Mouse (Mus musculus): ENCODE results near the gene Pde1b. TPM values are rescaled to one million over a fixed set of nuclear protein-coding genes. Genes with fewer than 3 reads are reported as not detected.

Pde1b gene
- polyA plus RNA-seq, 1 experiment from 2014 or later: 90.0 TPM

- Histone ChIP-seq H3K4me3 (replicated peaks; ENCODE audit: low read length) (no peak overlapping the region), H3K4me2 (replicated peaks) (no peak overlapping the region), H3K27me3 (ENCODE audit: control insufficient read depth, insufficient read depth, low read length) (no peaks in the 10 kb centered on the region), H3K9ac (no peak overlapping the region), H3K4me1 (replicated peaks; ENCODE audit: control insufficient read depth, insufficient read depth, low read length) (0 out of 2 replicates have a peak, but pooled peaks cover under 1% of the 10 kb centered on the region), H3K36me3 (replicated peaks; ENCODE audit: control insufficient read depth, insufficient read depth) (no peaks in the 10 kb centered on the region), H3K27ac (no peak overlapping the region), H3K9me3 (ENCODE audit: control insufficient read depth, low read length) (no peaks in the 10 kb centered on the region)
- WGBS: 82% methylated on average over 1 of the region's 1 CpGs
- no peak for ATAC-seq (ENCODE audit: low FRiP score)
- DNase-seq (ENCODE audit: low spot score): no peak
Measured at GRCm38 (mm10) chr15:103479080-103479606, 23.7 kb upstream of the Pde1b start.

GRCm38 (mm10) chr15:103480129-103480528 lies 22.7 kb upstream of the Pde1b start:
- H3K4me3 ChIP-seq (replicated peaks; ENCODE audit: low read length): no peak overlapping the region
- H3K27me3 ChIP-seq (ENCODE audit: control insufficient read depth, insufficient read depth, low read length): no peaks in the 10 kb centered on the region
- no peak overlapping the region for H3K27ac ChIP-seq
- no peak for ATAC-seq (ENCODE audit: low FRiP score)
- DNase-seq (ENCODE audit: low spot score): no peak
- H3K9me3 ChIP-seq (ENCODE audit: control insufficient read depth, low read length): no peaks in the 10 kb centered on the region
- H3K9ac ChIP-seq: no peak overlapping the region
- no peaks in the 10 kb centered on the region for H3K36me3 ChIP-seq (replicated peaks; ENCODE audit: control insufficient read depth, insufficient read depth)
- peaks cover 10% of the 10 kb centered on the region for H3K4me1 ChIP-seq (replicated peaks; ENCODE audit: control insufficient read depth, insufficient read depth, low read length)
- no peak overlapping the region for H3K4me2 ChIP-seq (replicated peaks)
- WGBS: 90% methylated on average over 2 of the region's 2 CpGs

GRCm38 (mm10) chr15:103482488-103482887 lies 20.3 kb upstream of the Pde1b start:
- no peak overlapping the region for H3K4me2 ChIP-seq (replicated peaks)
- peaks cover 13% of the 10 kb centered on the region for H3K4me1 ChIP-seq (replicated peaks; ENCODE audit: control insufficient read depth, insufficient read depth, low read length)
- DNase-seq (ENCODE audit: low spot score) (peak; percentile 79), ATAC-seq (ENCODE audit: low FRiP score) (peak; percentile 77; the same call in 1 of the 2 replicates)
- no peaks in the 10 kb centered on the region for H3K9me3 ChIP-seq (ENCODE audit: control insufficient read depth, low read length)
- H3K27me3 ChIP-seq (ENCODE audit: control insufficient read depth, insufficient read depth, low read length): no peaks in the 10 kb centered on the region
- H3K27ac ChIP-seq: no peak overlapping the region
- no peak overlapping the region for H3K9ac ChIP-seq
- no peaks in the 10 kb centered on the region for H3K36me3 ChIP-seq (replicated peaks; ENCODE audit: control insufficient read depth, insufficient read depth)
- H3K4me3 ChIP-seq (replicated peaks; ENCODE audit: low read length): no peak overlapping the region
- 0% methylated on average over 1 of the region's 1 CpGs for WGBS

GRCm38 (mm10) chr15:103484490-103484889 lies 18.3 kb upstream of the Pde1b start:
- no peak for ATAC-seq (ENCODE audit: low FRiP score)
- Histone ChIP-seq H3K9me3 (ENCODE audit: control insufficient read depth, low read length) (no peaks in the 10 kb centered on the region), H3K4me3 (replicated peaks; ENCODE audit: low read length) (no peak overlapping the region), H3K27me3 (ENCODE audit: control insufficient read depth, insufficient read depth, low read length) (no peaks in the 10 kb centered on the region), H3K9ac (no peak overlapping the region), H3K36me3 (replicated peaks; ENCODE audit: control insufficient read depth, insufficient read depth) (no peaks in the 10 kb centered on the region), H3K4me2 (replicated peaks) (no peak overlapping the region), H3K4me1 (replicated peaks; ENCODE audit: control insufficient read depth, insufficient read depth, low read length) (peaks cover 13% of the 10 kb centered on the region), H3K27ac (no peak overlapping the region)
- 31% methylated on average over 2 of the region's 2 CpGs for WGBS
- no peak for DNase-seq (ENCODE audit: low spot score)

- peaks cover 13% of the 10 kb centered on the region for H3K4me1 ChIP-seq (replicated peaks; ENCODE audit: control insufficient read depth, insufficient read depth, low read length)
- no peak for ATAC-seq (ENCODE audit: low FRiP score)
- no peak overlapping the region for H3K9ac ChIP-seq
- H3K27me3 ChIP-seq (ENCODE audit: control insufficient read depth, insufficient read depth, low read length): no peaks in the 10 kb centered on the region
- H3K36me3 ChIP-seq (replicated peaks; ENCODE audit: control insufficient read depth, insufficient read depth): no peaks in the 10 kb centered on the region
- H3K4me2 ChIP-seq (replicated peaks): no peak overlapping the region
- no peak overlapping the region for H3K4me3 ChIP-seq (replicated peaks; ENCODE audit: low read length)
- H3K9me3 ChIP-seq (ENCODE audit: control insufficient read depth, low read length): no peaks in the 10 kb centered on the region
- DNase-seq (ENCODE audit: low spot score): no peak
- 0 out of 2 replicates have a peak overlapping the region, but pooled peaks have one; percentile 12 for H3K27ac ChIP-seq
- WGBS: 45% methylated on average over 3 of the region's 3 CpGs
Measured at GRCm38 (mm10) chr15:103485106-103485505, 17.7 kb upstream of the Pde1b start.

GRCm38 (mm10) chr15:103486658-103487057 lies 16.2 kb upstream of the Pde1b start:
- ATAC-seq (ENCODE audit: low FRiP score): no peak
- Histone ChIP-seq H3K4me2 (replicated peaks) (no peak overlapping the region), H3K27me3 (ENCODE audit: control insufficient read depth, insufficient read depth, low read length) (no peaks in the 10 kb centered on the region), H3K9me3 (ENCODE audit: control insufficient read depth, low read length) (no peaks in the 10 kb centered on the region), H3K9ac (no peak overlapping the region), H3K27ac (no peak overlapping the region), H3K36me3 (replicated peaks; ENCODE audit: control insufficient read depth, insufficient read depth) (no peaks in the 10 kb centered on the region), H3K4me1 (replicated peaks; ENCODE audit: control insufficient read depth, insufficient read depth, low read length) (peaks cover 13% of the 10 kb centered on the region), H3K4me3 (replicated peaks; ENCODE audit: low read length) (no peak overlapping the region)
- no peak for DNase-seq (ENCODE audit: low spot score)
- 77% methylated on average over 1 of the region's 1 CpGs for WGBS

GRCm38 (mm10) chr15:103488336-103488735 lies 14.5 kb upstream of the Pde1b start:
- ATAC-seq (ENCODE audit: low FRiP score) (no peak), DNase-seq (ENCODE audit: low spot score) (no peak)
- Histone ChIP-seq H3K9ac (no peak overlapping the region), H3K4me2 (replicated peaks) (no peak overlapping the region), H3K36me3 (replicated peaks; ENCODE audit: control insufficient read depth, insufficient read depth) (no peaks in the 10 kb centered on the region), H3K4me3 (replicated peaks; ENCODE audit: low read length) (no peak overlapping the region), H3K27me3 (ENCODE audit: control insufficient read depth, insufficient read depth, low read length) (no peaks in the 10 kb centered on the region), H3K9me3 (ENCODE audit: control insufficient read depth, low read length) (no peaks in the 10 kb centered on the region), H3K4me1 (replicated peaks; ENCODE audit: control insufficient read depth, insufficient read depth, low read length) (peaks cover 13% of the 10 kb centered on the region), H3K27ac (no peak overlapping the region)
- WGBS: 43% methylated on average over 4 of the region's 4 CpGs

- 73% methylated on average over 10 of the region's 10 CpGs for WGBS
- Histone ChIP-seq H3K27ac (no peak overlapping the region), H3K27me3 (ENCODE audit: control insufficient read depth, insufficient read depth, low read length) (no peaks in the 10 kb centered on the region), H3K9me3 (ENCODE audit: control insufficient read depth, low read length) (no peaks in the 10 kb centered on the region), H3K4me1 (replicated peaks; ENCODE audit: control insufficient read depth, insufficient read depth, low read length) (peaks cover 13% of the 10 kb centered on the region; the same call in 1 of the 2 replicates), H3K36me3 (replicated peaks; ENCODE audit: control insufficient read depth, insufficient read depth) (no peaks in the 10 kb centered on the region), H3K4me3 (replicated peaks; ENCODE audit: low read length) (no peak overlapping the region), H3K4me2 (replicated peaks) (no peak overlapping the region), H3K9ac (no peak overlapping the region)
- no peak for DNase-seq (ENCODE audit: low spot score)
- peak; percentile 57; the same call in 1 of the 2 replicates for ATAC-seq (ENCODE audit: low FRiP score)
Measured at GRCm38 (mm10) chr15:103496204-103497140, 6.4 kb upstream of the Pde1b start.

GRCm38 (mm10) chr15:103498157-103498556 lies 4.7 kb upstream of the Pde1b start:
- peaks cover 16% of the 10 kb centered on the region; the same call in 1 of the 2 replicates for H3K4me1 ChIP-seq (replicated peaks; ENCODE audit: control insufficient read depth, insufficient read depth, low read length)
- no peak for DNase-seq (ENCODE audit: low spot score)

More at GRCm38 (mm10) chr15:103498157-103498556, 4.7 kb upstream of the Pde1b start:
- WGBS: 47% methylated on average over 3 of the region's 3 CpGs
- H3K9me3 ChIP-seq (ENCODE audit: control insufficient read depth, low read length): no peaks in the 10 kb centered on the region
- ATAC-seq (ENCODE audit: low FRiP score): no peak
- H3K27me3 ChIP-seq (ENCODE audit: control insufficient read depth, insufficient read depth, low read length): no peaks in the 10 kb centered on the region
- no peak overlapping the region for H3K27ac ChIP-seq
- H3K4me2 ChIP-seq (replicated peaks): no peak overlapping the region
- no peak overlapping the region for H3K4me3 ChIP-seq (replicated peaks; ENCODE audit: low read length)
- H3K9ac ChIP-seq: no peak overlapping the region
- H3K36me3 ChIP-seq (replicated peaks; ENCODE audit: control insufficient read depth, insufficient read depth): no peaks in the 10 kb centered on the region
